Mouse (Mus musculus): ENCODE measurements around the gene Yipf7.

- TF ChIP-seq CTCF (IDR thresholded peaks at IDR 0.05) (no peak), EP300 (IDR thresholded peaks at IDR 0.05) (no peak)
These were observed 15.0 kb upstream of the Yipf7 start for GRCm38 (mm10) chr5:69557404-69557935.

All from lung, postnatal 0 days (tissue).